ENCODE assay signal across 11 mouse cellular contexts in the genomic region with DNA sequence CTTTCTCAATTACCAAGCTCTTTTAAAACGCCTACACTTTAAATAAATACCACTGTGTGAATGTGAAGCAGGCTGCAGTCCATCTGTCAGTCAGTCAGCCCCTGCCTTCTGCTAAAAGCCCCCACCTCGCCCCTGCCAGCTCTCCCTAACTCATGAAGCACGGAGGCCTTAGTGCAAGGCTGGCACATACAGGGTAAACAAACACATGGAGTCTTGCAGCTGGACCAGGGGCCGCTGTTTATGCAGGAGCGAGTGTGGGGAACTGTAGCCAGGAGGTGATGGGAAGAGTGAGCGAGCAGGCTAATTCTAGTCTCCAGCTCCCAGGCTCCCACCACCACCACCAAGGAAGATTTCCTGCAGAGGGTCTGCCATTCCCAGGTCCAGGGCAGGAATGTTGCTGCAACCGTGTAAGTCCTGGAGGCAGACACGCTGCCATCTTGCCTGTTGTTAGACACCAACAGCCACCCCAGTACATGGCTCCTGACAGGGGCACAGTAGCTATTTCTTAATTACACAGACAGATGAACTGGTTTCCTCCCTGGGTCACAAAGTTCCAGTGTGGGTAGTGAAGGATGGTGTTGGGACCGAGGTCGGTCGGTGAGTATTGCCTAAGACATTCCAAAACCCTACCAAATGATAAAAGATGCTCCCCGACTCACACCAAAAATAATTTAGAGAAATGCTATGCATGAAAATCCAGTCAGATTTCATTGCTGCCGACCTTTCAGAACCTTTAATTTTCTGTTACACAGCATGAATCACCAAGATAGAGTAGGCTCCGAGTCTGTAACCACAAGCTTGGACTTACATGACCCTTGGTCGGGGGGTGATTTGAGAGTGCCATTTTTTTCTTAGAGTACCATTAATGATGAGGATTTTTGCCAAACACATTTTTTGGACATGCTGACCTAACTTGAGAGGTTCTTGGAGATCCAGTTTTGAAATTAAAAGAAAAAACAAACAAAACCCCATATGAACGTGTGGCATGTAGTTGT. TPM values are rescaled to one million over a fixed set of nuclear protein-coding genes. Genes with fewer than 3 reads are reported as not detected.
A peak's percentile ranks its signal among the peaks of the same experiment; 100 is the strongest.
DNase-seq lines count a peak whose midpoint lies in the region; ATAC-seq lines count a peak whose summit lies in the region.
"Had no signal": no experiment of that assay in that cellular context is flagged by ENCODE, and none has a peak within 500 bp of the region (broad histone marks: within the 10 kb centered on the region; RNA-seq: fewer than 3 reads in every experiment).

No protein-coding gene starts in this region.

- intact Hi-C loops in heart, postnatal 10 days (cut with DNase I), result no loop called here

- H3K9me3 ChIP-seq in kidney, embryonic 14.5 days (ENCODE audit: control insufficient read depth, low read length), result no peaks in the 10 kb centered on the region
- no peaks in the 10 kb centered on the region for H3K9me3 ChIP-seq in embryonic facial prominence, embryonic 12.5 days
- no peaks in the 10 kb centered on the region for H3K9me3 ChIP-seq in hindbrain, embryonic 12.5 days (replicated peaks)
- no peaks in the 10 kb centered on the region for H3K9me3 ChIP-seq in midbrain, embryonic 16.5 days (replicated peaks; ENCODE audit: control insufficient read depth, low read length, poor library complexity, severe bottlenecking)
- H3K9me3 ChIP-seq: megakaryocyte, embryonic 14.5 days had no signal

- H3K27ac ChIP-seq in kidney, embryonic 14.5 days (ENCODE audit: low read depth, low read length), result peak overlapping the region; percentile 31; the same call in 1 of the 2 replicates
- H3K27ac ChIP-seq in embryonic facial prominence, embryonic 12.5 days, result peak overlapping the region; percentile 63; the same call in 1 of the 2 replicates
- peak overlapping the region; percentile 62 for H3K27ac ChIP-seq in hindbrain, embryonic 12.5 days
- peak overlapping the region; percentile 53 for H3K27ac ChIP-seq in midbrain, embryonic 16.5 days (ENCODE audit: low read length)

- no peak for DNase-seq in kidney, postnatal 14 days
- DNase-seq in frontal cortex, postnatal 25 days (ENCODE audit: low spot score in 2 of 2), result no peak
- no peak for DNase-seq in natural killer cell, adult 2 months (ENCODE audit: low spot score in 2 of 2)
- DNase-seq in heart, postnatal 10 days, result no peak
- DNase-seq: cerebellum, adult 11 months; kidney, adult 8-10 months had no signal

- H3K4me2 ChIP-seq in kidney, embryonic 14.5 days (replicated peaks; ENCODE audit: low read depth, low read length), result no peak overlapping the region
- H3K4me2 ChIP-seq in embryonic facial prominence, embryonic 12.5 days (replicated peaks), result no peak overlapping the region
- H3K4me2 ChIP-seq in hindbrain, embryonic 12.5 days (replicated peaks), result peak overlapping the region; percentile 34
- H3K4me2 ChIP-seq in midbrain, embryonic 16.5 days (ENCODE audit: low read length), result peak overlapping the region; percentile 25

- no peak overlapping the region for H3K4me3 ChIP-seq in kidney, embryonic 14.5 days (ENCODE audit: low read length)
- H3K4me3 ChIP-seq in embryonic facial prominence, embryonic 12.5 days, result no peak overlapping the region
- no peak overlapping the region for H3K4me3 ChIP-seq in hindbrain, embryonic 12.5 days
- H3K4me3 ChIP-seq in midbrain, embryonic 16.5 days (ENCODE audit: low read depth, low read length), result no peak overlapping the region
- H3K4me3 ChIP-seq: megakaryocyte, embryonic 14.5 days had no signal

- H3K4me1 ChIP-seq in kidney, embryonic 14.5 days (ENCODE audit: control insufficient read depth, insufficient read depth, low read length), result peaks cover 52% of the 10 kb centered on the region
- H3K4me1 ChIP-seq in embryonic facial prominence, embryonic 12.5 days, result peaks cover 78% of the 10 kb centered on the region
- H3K4me1 ChIP-seq in hindbrain, embryonic 12.5 days, result peaks cover 85% of the 10 kb centered on the region
- peaks cover 33% of the 10 kb centered on the region for H3K4me1 ChIP-seq in midbrain, embryonic 16.5 days (ENCODE audit: control insufficient read depth, insufficient read depth, low read length)
- H3K4me1 ChIP-seq: megakaryocyte, embryonic 14.5 days had no signal

- 38% methylated on average over 16 of the region's 16 CpGs for WGBS in kidney, embryonic 14.5 days
- 44% methylated on average over 16 of the region's 16 CpGs for WGBS in embryonic facial prominence, embryonic 12.5 days
- WGBS in hindbrain, embryonic 12.5 days, result 40% methylated on average over 16 of the region's 16 CpGs
- WGBS in midbrain, embryonic 16.5 days, result 47% methylated on average over 16 of the region's 16 CpGs

- no peak overlapping the region; the same call in 1 of the 2 replicates for H3K9ac ChIP-seq in kidney, embryonic 14.5 days (ENCODE audit: low read depth, low read length)
- H3K9ac ChIP-seq in embryonic facial prominence, embryonic 12.5 days, result peak overlapping the region; percentile 13; the same call in 1 of the 2 replicates
- 0 out of 2 replicates have a peak overlapping the region, but pooled peaks have one; percentile 27 for H3K9ac ChIP-seq in hindbrain, embryonic 12.5 days
- H3K9ac ChIP-seq in midbrain, embryonic 16.5 days (ENCODE audit: low read depth, low read length), result peak overlapping the region; percentile 44; the same call in 1 of the 2 replicates

- H3K27me3 ChIP-seq in kidney, embryonic 14.5 days (ENCODE audit: control insufficient read depth, insufficient read depth, low read length), result no peaks in the 10 kb centered on the region
- no peaks in the 10 kb centered on the region for H3K27me3 ChIP-seq in embryonic facial prominence, embryonic 12.5 days
- H3K27me3 ChIP-seq in hindbrain, embryonic 12.5 days, result no peaks in the 10 kb centered on the region
- no peaks in the 10 kb centered on the region for H3K27me3 ChIP-seq in midbrain, embryonic 16.5 days (ENCODE audit: control insufficient read depth, insufficient read depth, low read depth, low read length)

- no peaks in the 10 kb centered on the region for H3K36me3 ChIP-seq in kidney, embryonic 14.5 days (ENCODE audit: control insufficient read depth, insufficient read depth, low read length)
- peaks cover 6% of the 10 kb centered on the region; the same call in 1 of the 2 replicates for H3K36me3 ChIP-seq in embryonic facial prominence, embryonic 12.5 days
- no peaks in the 10 kb centered on the region for H3K36me3 ChIP-seq in hindbrain, embryonic 12.5 days
- no peaks in the 10 kb centered on the region for H3K36me3 ChIP-seq in midbrain, embryonic 16.5 days (ENCODE audit: control insufficient read depth, insufficient read depth, low read length)

- ATAC-seq in kidney, embryonic 14.5 days (ENCODE audit: low FRiP score, low TSS enrichment), result peak; percentile 28; the same call in 1 of the 2 replicates
- ATAC-seq in embryonic facial prominence, embryonic 12.5 days (ENCODE audit: insufficient number of reproducible peaks, insufficient read depth, low FRiP score, low TSS enrichment), result peak; percentile 13; the same call in 1 of the 2 replicates
- ATAC-seq in hindbrain, embryonic 12.5 days (ENCODE audit: low FRiP score), result peak; percentile 9; the same call in 1 of the 2 replicates
- ATAC-seq in midbrain, embryonic 16.5 days, result peak; percentile 33; the same call in 1 of the 2 replicates

RNA-seq across cellular contexts. Expression of a gene that starts 20.0 kb away (rescaled TPM):
- 15.2 and 23.5 TPM in 2 replicates for polyA plus RNA-seq in kidney, embryonic 14.5 days (2014; fragmentation: Nextera tagmentation; extraction: Ambion mirVana)
- polyA plus RNA-seq in embryonic facial prominence, embryonic 12.5 days (2016; fragmentation: Nextera tagmentation; extraction: Ambion mirVana), result 37.1 and 37.3 TPM in 2 replicates
- polyA plus RNA-seq in hindbrain, embryonic 12.5 days (2016; fragmentation: Nextera tagmentation; extraction: Ambion mirVana), result 35.5 and 37.5 TPM in 2 replicates
- polyA plus RNA-seq in midbrain, embryonic 16.5 days (2015; fragmentation: Nextera tagmentation; extraction: Ambion mirVana), result 7.3 and 10.5 TPM in 2 replicates
- 1 to 10 TPM; 9.0 to 9.4 TPM for total RNA-seq in heart, postnatal 10 days (2021)

Comparison
In these comparisons a context has a peak if more than half of its experiments do, and no peak if none do; other contexts are left out.
1. H3K4me2 ChIP-seq: peak in hindbrain, embryonic 12.5 days (single experiment) and midbrain, embryonic 16.5 days (single experiment); none in kidney, embryonic 14.5 days (single experiment) and embryonic facial prominence, embryonic 12.5 days (single experiment).
2. Peak in every context shown above with its lines, with median percentiles within 50 percentile points of each other: ATAC-seq and H3K27ac ChIP-seq.